Mouse (Mus musculus): Measurements from ENCODE around the gene Hjurp. TPM values are rescaled to one million over a fixed set of nuclear protein-coding genes. Genes with fewer than 3 reads are reported as not detected.

Gene Hjurp
- polyA plus RNA-seq, 1 experiment from 2014 or later, result 135 TPM

DNA sequence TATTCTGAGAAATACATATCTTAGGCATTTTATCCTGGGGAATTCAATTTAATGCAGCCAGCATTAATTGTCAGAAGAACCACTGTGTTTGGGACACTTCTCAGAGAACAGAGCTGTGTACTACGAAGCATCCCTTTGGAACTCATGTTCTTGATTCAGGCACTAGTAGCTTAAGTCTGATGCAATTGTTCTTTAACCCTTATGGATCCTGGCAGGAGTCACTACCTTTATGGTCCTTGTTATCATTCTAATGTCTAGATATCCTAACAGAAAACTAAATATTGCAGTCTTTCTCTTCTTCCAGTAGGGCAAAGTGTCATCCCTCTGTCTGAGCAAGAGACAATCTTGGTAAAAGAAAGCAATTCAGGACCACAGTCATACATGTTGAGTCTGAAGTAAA, 64.4 kb downstream of the Hjurp start:
- Histone ChIP-seq H3K27me3 (ENCODE audit: control insufficient read depth, insufficient read depth, low read length) (no peaks in the 10 kb centered on the region), H3K4me3 (ENCODE audit: low read depth, low read length) (no peak overlapping the region), H3K36me3 (ENCODE audit: control insufficient read depth, insufficient read depth, low read length) (no peaks in the 10 kb centered on the region), H3K27ac (ENCODE audit: low read depth, low read length) (no peak overlapping the region), H3K4me1 (ENCODE audit: control insufficient read depth, insufficient read depth, low read length) (no peaks in the 10 kb centered on the region), H3K9ac (ENCODE audit: low read length) (no peak overlapping the region), H3K9me3 (ENCODE audit: control insufficient read depth, low read length) (peaks cover 61% of the 10 kb centered on the region), H3K4me2 (no peak overlapping the region)
- ATAC-seq (ENCODE audit: low FRiP score) (no peak), DNase-seq (ENCODE audit: low spot score, missing footprints) (no peak)
- 80% methylated on average over 1 of the region's 1 CpGs for WGBS

Other genes starting within 250 kb of the Hjurp start
- not detected in 2 replicates for gene Ugt1a10, start 222.2 kb downstream of the Hjurp start, polyA plus RNA-seq (2014; fragmentation: Nextera tagmentation; extraction: Ambion mirVana)
- gene Ugt1a9, start 206.8 kb downstream of the Hjurp start, polyA plus RNA-seq (2014; fragmentation: Nextera tagmentation; extraction: Ambion mirVana), result not detected in 2 replicates
- gene Ugt1a8, start 189.8 kb downstream of the Hjurp start, polyA plus RNA-seq (2014; fragmentation: Nextera tagmentation; extraction: Ambion mirVana), result not detected in 2 replicates
- 0.97 and 1.2 TPM in 2 replicates for gene Ugt1a7c, start 182.6 kb downstream of the Hjurp start, polyA plus RNA-seq (2014; fragmentation: Nextera tagmentation; extraction: Ambion mirVana)
- gene Ugt1a6b, start 174.4 kb downstream of the Hjurp start, polyA plus RNA-seq (2014; fragmentation: Nextera tagmentation; extraction: Ambion mirVana), result not detected in 2 replicates
- not detected in 2 replicates for gene Ugt1a6a, start 142.8 kb downstream of the Hjurp start, polyA plus RNA-seq (2014; fragmentation: Nextera tagmentation; extraction: Ambion mirVana)
- not detected in 2 replicates for gene Ugt1a5, start 111.6 kb downstream of the Hjurp start, polyA plus RNA-seq (2014; fragmentation: Nextera tagmentation; extraction: Ambion mirVana)
- gene Ugt1a2, start 77.0 kb downstream of the Hjurp start, polyA plus RNA-seq (2014; fragmentation: Nextera tagmentation; extraction: Ambion mirVana), result not detected in 2 replicates
- gene Dnajb3, start 71.9 kb downstream of the Hjurp start, polyA plus RNA-seq (2014; fragmentation: Nextera tagmentation; extraction: Ambion mirVana), result 13.4 and 15.4 TPM in 2 replicates
- not detected in 2 replicates for gene Ugt1a1, start 65.7 kb downstream of the Hjurp start, polyA plus RNA-seq (2014; fragmentation: Nextera tagmentation; extraction: Ambion mirVana)
- gene Mroh2a, start 50.6 kb downstream of the Hjurp start, polyA plus RNA-seq (2014; fragmentation: Nextera tagmentation; extraction: Ambion mirVana), result 1.6 and 1.7 TPM in 2 replicates
- not detected in 2 replicates for gene Trpm8, start within 50 bp of the Hjurp start, polyA plus RNA-seq (2014; fragmentation: Nextera tagmentation; extraction: Ambion mirVana)
- not detected in 2 replicates for gene Spp2, start 129.3 kb upstream of the Hjurp start, polyA plus RNA-seq (2014; fragmentation: Nextera tagmentation; extraction: Ambion mirVana)
- not detected in 2 replicates for gene Glrp1, start 232.4 kb upstream of the Hjurp start, polyA plus RNA-seq (2014; fragmentation: Nextera tagmentation; extraction: Ambion mirVana)